Mouse (Mus musculus) bone marrow macrophage, adult 2 months (primary cell): Measurements from ENCODE around the gene Irf2bpl.

Source experiments
- CTCF ChIP-seq: IDR thresholded peaks from 2 replicates; pipeline ENCODE4 v1.5.1; 2012; ENCODE audit warnings: low read depth, mild to moderate bottlenecking, low read length, moderate library complexity
- POLR2A ChIP-seq: IDR thresholded peaks from 2 replicates; pipeline ENCODE4 v1.6.1; 2012; ENCODE audit warnings: mild to moderate bottlenecking, low read depth, low read length, borderline replicate concordance

GRCm38 (mm10) chr12:86887381-86888129 lies 3.0 kb upstream of the Irf2bpl start:
- TF ChIP-seq POLR2A (no peak), CTCF (no peak)
